Mouse (Mus musculus): Measurements from ENCODE around the gene Per3. TPM values are rescaled to one million over a fixed set of nuclear protein-coding genes. Genes with fewer than 3 reads are reported as not detected.
A peak's percentile ranks its signal among the peaks of the same experiment; 100 is the strongest.

The Per3 gene
- polyA plus RNA-seq (2015; fragmentation: Nextera tagmentation; extraction: Ambion mirVana): 6.8 and 6.9 TPM in 2 replicates

GRCm38 (mm10) chr4:151044037-151044943 is at the start of gene Per3:
TSS of gene Per3 (minus strand) at chr4:151044665.
- Histone ChIP-seq H3K27me3 (ENCODE audit: control insufficient read depth, insufficient read depth, low read length) (no peaks in the 10 kb centered on the region), H3K4me2 (ENCODE audit: low read depth, low read length) (peak within 1 kb of the TSS; percentile 99), H3K9me3 (replicated peaks; ENCODE audit: control insufficient read depth, low read length) (no peaks in the 10 kb centered on the region), H3K9ac (ENCODE audit: low read length) (peak within 1 kb of the TSS; percentile 86), H3K27ac (ENCODE audit: low read length) (peak within 1 kb of the TSS; percentile 77), H3K4me1 (ENCODE audit: control insufficient read depth, insufficient read depth, low read length) (peaks cover 19% of the 10 kb centered on the region), H3K4me3 (ENCODE audit: low read length) (peak within 1 kb of the TSS; percentile 80), H3K36me3 (ENCODE audit: control insufficient read depth, insufficient read depth) (peaks cover 3% of the 10 kb centered on the region; the same call in 1 of the 2 replicates)
- under 1% methylated on average over 79 of the region's 79 CpGs for WGBS
- peak; percentile 98 for ATAC-seq (replicated peaks; ENCODE audit: extremely low read depth, insufficient read depth, low FRiP score)

DNA sequence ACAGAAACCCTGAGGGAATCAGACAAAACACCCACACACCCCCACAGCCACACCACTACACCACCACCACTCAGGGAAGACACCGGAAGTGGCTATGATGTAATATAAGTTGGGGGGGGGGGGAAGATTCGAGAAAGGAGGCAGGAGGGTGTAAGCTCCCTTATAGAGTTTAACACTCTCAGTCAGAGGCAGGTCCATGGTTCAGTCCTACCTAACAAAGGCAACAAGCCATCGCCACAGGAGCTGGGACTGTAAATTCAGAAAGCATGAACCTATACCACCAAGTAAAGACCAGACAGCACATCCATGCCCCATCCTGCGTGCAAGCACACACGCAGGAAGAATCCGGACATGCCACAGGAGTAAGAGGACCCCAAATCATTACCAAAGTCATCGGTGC is 44.8 kb upstream of the Per3 start, which contains the start of gene Gm13090:
TSS of gene Gm13090 (plus strand) at position 301 of the 400 bp plus-strand sequence.
- Histone ChIP-seq H3K9me3 (replicated peaks; ENCODE audit: control insufficient read depth, low read length) (no peaks in the 10 kb centered on the region), H3K4me2 (ENCODE audit: low read depth, low read length) (no peak within 1 kb of the TSS), H3K27ac (ENCODE audit: low read length) (peak within 1 kb of the TSS; percentile 49), H3K4me3 (ENCODE audit: low read length) (no peak within 1 kb of the TSS), H3K36me3 (ENCODE audit: control insufficient read depth, insufficient read depth) (peaks cover 7% of the 10 kb centered on the region; the same call in 1 of the 2 replicates), H3K9ac (ENCODE audit: low read length) (peak within 1 kb of the TSS; percentile 45), H3K27me3 (ENCODE audit: control insufficient read depth, insufficient read depth, low read length) (no peaks in the 10 kb centered on the region), H3K4me1 (ENCODE audit: control insufficient read depth, insufficient read depth, low read length) (peaks cover 51% of the 10 kb centered on the region)
- WGBS: 77% methylated on average over 7 of the region's 7 CpGs
- no peak for ATAC-seq (replicated peaks; ENCODE audit: extremely low read depth, insufficient read depth, low FRiP score)

- no peak for ATAC-seq (replicated peaks; ENCODE audit: extremely low read depth, insufficient read depth, low FRiP score)
- 74% methylated on average over 14 of the region's 14 CpGs for WGBS
These were observed 44.4 kb upstream of the Per3 start for GRCm38 (mm10) chr4:151088819-151089218.

GRCm38 (mm10) chr4:151087358-151087757 is 42.9 kb upstream of the Per3 start:
- peaks cover 59% of the 10 kb centered on the region for H3K4me1 ChIP-seq (ENCODE audit: control insufficient read depth, insufficient read depth, low read length)

More at GRCm38 (mm10) chr4:151088819-151089218, 44.4 kb upstream of the Per3 start:
- H3K27me3 ChIP-seq (ENCODE audit: control insufficient read depth, insufficient read depth, low read length): no peaks in the 10 kb centered on the region
- H3K9ac ChIP-seq (ENCODE audit: low read length): peak overlapping the region; percentile 26; the same call in 1 of the 2 replicates
- peak overlapping the region; percentile 49 for H3K27ac ChIP-seq (ENCODE audit: low read length)
- H3K4me3 ChIP-seq (ENCODE audit: low read length): no peak overlapping the region
- H3K9me3 ChIP-seq (replicated peaks; ENCODE audit: control insufficient read depth, low read length): no peaks in the 10 kb centered on the region
- H3K4me1 ChIP-seq (ENCODE audit: control insufficient read depth, insufficient read depth, low read length): peaks cover 53% of the 10 kb centered on the region
- H3K4me2 ChIP-seq (ENCODE audit: low read depth, low read length): no peak overlapping the region
- peaks cover 7% of the 10 kb centered on the region; the same call in 1 of the 2 replicates for H3K36me3 ChIP-seq (ENCODE audit: control insufficient read depth, insufficient read depth)

GRCm38 (mm10) chr4:151083027-151083426 is 38.6 kb upstream of the Per3 start:
- Histone ChIP-seq H3K36me3 (ENCODE audit: control insufficient read depth, insufficient read depth) (peaks cover 19% of the 10 kb centered on the region), H3K27me3 (ENCODE audit: control insufficient read depth, insufficient read depth, low read length) (no peaks in the 10 kb centered on the region), H3K9me3 (replicated peaks; ENCODE audit: control insufficient read depth, low read length) (no peaks in the 10 kb centered on the region), H3K4me3 (ENCODE audit: low read length) (no peak overlapping the region), H3K27ac (ENCODE audit: low read length) (peak overlapping the region; percentile 87), H3K4me2 (ENCODE audit: low read depth, low read length) (no peak overlapping the region), H3K4me1 (ENCODE audit: control insufficient read depth, insufficient read depth, low read length) (peaks cover 29% of the 10 kb centered on the region), H3K9ac (ENCODE audit: low read length) (peak overlapping the region; percentile 10; the same call in 1 of the 2 replicates)
- ATAC-seq (replicated peaks; ENCODE audit: extremely low read depth, insufficient read depth, low FRiP score): peak; percentile 76
- WGBS: 39% methylated on average over 5 of the region's 5 CpGs

More at GRCm38 (mm10) chr4:151087358-151087757, 42.9 kb upstream of the Per3 start:
- H3K27me3 ChIP-seq (ENCODE audit: control insufficient read depth, insufficient read depth, low read length): no peaks in the 10 kb centered on the region
- no peak overlapping the region for H3K27ac ChIP-seq (ENCODE audit: low read length)
- H3K9me3 ChIP-seq (replicated peaks; ENCODE audit: control insufficient read depth, low read length): no peaks in the 10 kb centered on the region
- 100% methylated on average over 1 of the region's 1 CpGs for WGBS
- peaks cover 7% of the 10 kb centered on the region; the same call in 1 of the 2 replicates for H3K36me3 ChIP-seq (ENCODE audit: control insufficient read depth, insufficient read depth)
- H3K9ac ChIP-seq (ENCODE audit: low read length): no peak overlapping the region
- ATAC-seq (replicated peaks; ENCODE audit: extremely low read depth, insufficient read depth, low FRiP score): no peak
- H3K4me3 ChIP-seq (ENCODE audit: low read length): no peak overlapping the region
- no peak overlapping the region for H3K4me2 ChIP-seq (ENCODE audit: low read depth, low read length)

GRCm38 (mm10) chr4:151081977-151082376 is 37.5 kb upstream of the Per3 start:
- H3K27ac ChIP-seq (ENCODE audit: low read length): peak overlapping the region; percentile 87; the same call in 1 of the 2 replicates
- H3K4me3 ChIP-seq (ENCODE audit: low read length): no peak overlapping the region
- ATAC-seq (replicated peaks; ENCODE audit: extremely low read depth, insufficient read depth, low FRiP score): no peak
- 90% methylated on average over 13 of the region's 13 CpGs for WGBS
- no peak overlapping the region for H3K4me2 ChIP-seq (ENCODE audit: low read depth, low read length)
- no peaks in the 10 kb centered on the region for H3K27me3 ChIP-seq (ENCODE audit: control insufficient read depth, insufficient read depth, low read length)
- H3K9ac ChIP-seq (ENCODE audit: low read length): no peak overlapping the region
- no peaks in the 10 kb centered on the region for H3K9me3 ChIP-seq (replicated peaks; ENCODE audit: control insufficient read depth, low read length)
- peaks cover 29% of the 10 kb centered on the region for H3K4me1 ChIP-seq (ENCODE audit: control insufficient read depth, insufficient read depth, low read length)
- peaks cover 18% of the 10 kb centered on the region for H3K36me3 ChIP-seq (ENCODE audit: control insufficient read depth, insufficient read depth)

DNA sequence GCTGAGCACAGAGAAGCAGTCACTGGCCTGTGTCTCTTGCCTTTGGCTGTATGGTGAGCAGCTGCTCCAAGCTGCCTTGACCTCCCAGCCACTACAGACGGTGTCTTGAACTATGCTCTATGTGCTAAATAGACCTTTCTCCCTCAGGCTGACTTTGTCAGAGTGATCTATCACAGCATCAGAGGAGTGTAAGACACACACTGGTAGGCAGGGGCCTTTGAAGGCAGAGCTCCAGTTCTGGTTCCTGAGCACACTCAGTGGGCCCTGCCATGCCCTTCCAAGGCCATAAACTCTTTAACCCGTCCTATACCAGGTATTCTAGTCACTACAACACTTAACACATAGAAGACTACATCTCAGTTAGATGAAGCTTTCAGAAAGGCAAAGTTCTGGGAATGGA is 36.9 kb upstream of the Per3 start:
- Histone ChIP-seq H3K4me2 (ENCODE audit: low read depth, low read length) (no peak overlapping the region), H3K9me3 (replicated peaks; ENCODE audit: control insufficient read depth, low read length) (no peaks in the 10 kb centered on the region), H3K4me3 (ENCODE audit: low read length) (no peak overlapping the region), H3K36me3 (ENCODE audit: control insufficient read depth, insufficient read depth) (peaks cover 22% of the 10 kb centered on the region), H3K27ac (ENCODE audit: low read length) (no peak overlapping the region), H3K9ac (ENCODE audit: low read length) (no peak overlapping the region), H3K4me1 (ENCODE audit: control insufficient read depth, insufficient read depth, low read length) (peaks cover 29% of the 10 kb centered on the region), H3K27me3 (ENCODE audit: control insufficient read depth, insufficient read depth, low read length) (no peaks in the 10 kb centered on the region)
- 84% methylated on average over 2 of the region's 2 CpGs for WGBS
- ATAC-seq (replicated peaks; ENCODE audit: extremely low read depth, insufficient read depth, low FRiP score): no peak

DNA sequence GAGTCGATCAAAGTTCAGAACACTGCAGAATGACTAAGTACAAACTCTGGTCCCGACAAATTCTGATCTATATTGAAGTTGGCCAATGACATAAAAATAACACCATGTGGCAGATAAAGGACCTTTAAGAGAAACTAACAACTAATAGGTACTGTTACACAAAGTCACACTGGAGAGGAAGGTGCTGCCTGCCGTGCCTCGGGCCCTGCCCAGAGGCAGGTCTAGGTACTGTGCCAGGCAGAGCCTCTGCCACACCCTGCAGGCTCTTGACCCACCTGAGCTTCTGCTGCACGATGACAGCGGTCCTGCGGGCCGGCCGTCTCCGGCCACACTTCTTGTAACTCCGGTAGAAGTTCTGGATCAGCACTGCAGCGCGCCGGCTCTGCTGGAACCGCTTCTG is 30.4 kb upstream of the Per3 start:
- no peak for ATAC-seq (replicated peaks; ENCODE audit: extremely low read depth, insufficient read depth, low FRiP score)
- Histone ChIP-seq H3K36me3 (ENCODE audit: control insufficient read depth, insufficient read depth) (peaks cover 35% of the 10 kb centered on the region), H3K9ac (ENCODE audit: low read length) (no peak overlapping the region), H3K9me3 (replicated peaks; ENCODE audit: control insufficient read depth, low read length) (no peaks in the 10 kb centered on the region), H3K4me2 (ENCODE audit: low read depth, low read length) (no peak overlapping the region), H3K4me1 (ENCODE audit: control insufficient read depth, insufficient read depth, low read length) (peaks cover 9% of the 10 kb centered on the region; the same call in 1 of the 2 replicates), H3K27me3 (ENCODE audit: control insufficient read depth, insufficient read depth, low read length) (no peaks in the 10 kb centered on the region), H3K27ac (ENCODE audit: low read length) (no peak overlapping the region), H3K4me3 (ENCODE audit: low read length) (no peak overlapping the region)
- WGBS: 84% methylated on average over 15 of the region's 15 CpGs

All from heart, embryonic 16.5 days (tissue).